Mouse (Mus musculus): ENCODE results near the gene Khdc4.
"Not testable (repeated sequence)": the region's sequence is repeated elsewhere in the genome, so short reads cannot be mapped to it uniquely, and the experiment has no call there.

Gene Khdc4

DNA sequence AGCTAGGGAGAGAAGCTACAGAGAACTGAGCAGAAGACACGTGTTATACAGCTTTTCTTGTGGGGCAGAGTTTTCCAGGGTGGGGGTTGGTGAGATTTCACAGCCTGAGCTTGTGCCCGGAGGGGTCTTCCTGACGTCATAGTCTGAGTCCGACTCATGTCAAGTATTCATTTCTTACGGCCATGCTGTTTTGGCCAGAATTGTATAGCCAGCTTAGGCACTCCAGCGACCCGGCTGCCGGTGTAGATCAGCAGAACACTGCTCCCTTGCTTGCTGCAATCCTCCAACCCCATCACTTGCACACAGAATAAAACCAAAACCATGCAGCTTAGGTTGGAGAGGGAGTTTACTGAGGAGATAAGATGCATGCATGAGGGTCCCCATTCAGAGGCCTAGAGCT, 30.0 kb upstream of the Khdc4 start:
- no peak for DNase-seq (ENCODE audit: low spot score)

GRCm38 (mm10) chr3:88658441-88659127, 27.0 kb upstream of the Khdc4 start:
- no peak for DNase-seq (ENCODE audit: low spot score)

DNA sequence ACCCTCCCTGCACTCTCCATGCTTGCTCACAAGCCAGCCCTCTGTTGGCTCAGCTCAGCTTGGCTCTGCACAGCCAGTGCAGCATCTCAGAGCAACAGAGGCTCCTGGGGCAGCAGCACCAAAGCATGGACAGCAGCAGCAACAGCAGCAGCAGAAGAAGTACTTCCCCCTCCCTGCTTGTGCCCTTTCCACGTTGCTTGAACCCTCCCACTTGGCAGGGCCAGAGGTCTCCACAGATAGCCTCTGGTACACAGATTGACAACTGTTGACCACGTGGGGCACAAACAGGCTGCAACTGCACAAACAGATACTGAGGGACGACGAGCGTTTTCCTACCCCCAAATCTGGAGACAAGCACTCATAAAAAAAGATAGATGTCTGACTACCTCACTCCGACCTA, 25.8 kb upstream of the Khdc4 start:
- no peak for DNase-seq (ENCODE audit: low spot score)

- no peak for DNase-seq (ENCODE audit: low spot score)
Observed at GRCm38 (mm10) chr3:88664095-88664494, 21.5 kb upstream of the Khdc4 start.

GRCm38 (mm10) chr3:88677399-88677798, 8.2 kb upstream of the Khdc4 start:
- peak; percentile 95 for DNase-seq (ENCODE audit: low spot score)

- no peak for DNase-seq (ENCODE audit: low spot score)
Observed at GRCm38 (mm10) chr3:88683814-88684213, 1.8 kb upstream of the Khdc4 start.

GRCm38 (mm10) chr3:88684236-88684979, 1.2 kb upstream of the Khdc4 start:
- no peak for DNase-seq (ENCODE audit: low spot score)

- DNase-seq (ENCODE audit: low spot score), result peak; percentile 76
Observed at GRCm38 (mm10) chr3:88685958-88686451, 402 bp downstream of the Khdc4 start.

DNA sequence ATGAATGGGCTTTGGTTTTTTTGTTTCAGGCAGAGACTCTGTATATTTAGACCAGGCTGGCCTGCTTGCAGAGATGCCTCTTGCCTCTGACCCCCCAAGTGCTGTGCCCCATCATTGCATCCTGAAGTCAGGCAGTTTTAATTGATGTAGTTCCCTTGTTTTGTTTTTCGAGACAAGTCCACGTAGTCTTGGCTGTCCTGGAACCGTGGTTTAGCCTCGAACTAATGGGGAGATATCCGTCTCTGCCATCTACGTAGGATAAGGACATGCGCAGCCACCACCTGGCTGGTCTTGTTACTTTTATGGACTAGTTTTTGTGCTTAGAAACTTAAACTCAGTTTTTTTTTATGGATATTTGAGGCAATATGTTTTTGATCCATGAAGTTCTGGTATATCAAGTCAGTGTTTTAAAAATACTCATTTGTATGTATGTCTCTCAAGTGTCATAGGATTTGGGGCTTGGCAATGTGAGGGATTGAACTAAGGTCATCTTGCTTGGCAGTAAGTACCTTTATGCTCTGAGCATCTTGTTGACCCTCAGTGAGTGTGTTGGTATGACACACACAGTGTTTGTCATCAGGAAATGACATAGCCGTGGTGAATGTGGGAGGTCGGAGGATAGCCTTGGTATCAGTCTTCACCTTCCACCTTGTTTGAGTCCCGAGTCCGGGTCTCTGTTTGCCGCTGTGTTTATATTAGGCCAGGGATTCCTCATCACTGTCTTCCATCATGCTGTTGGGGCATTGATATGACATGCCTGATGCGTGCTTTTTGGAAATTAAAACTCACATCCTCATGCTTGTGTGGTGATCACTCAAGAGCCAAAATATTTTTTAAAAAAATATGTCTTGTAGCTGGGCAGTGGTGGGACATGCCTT, 1.4 kb downstream of the Khdc4 start:
- no peak for DNase-seq (ENCODE audit: low spot score)

DNA sequence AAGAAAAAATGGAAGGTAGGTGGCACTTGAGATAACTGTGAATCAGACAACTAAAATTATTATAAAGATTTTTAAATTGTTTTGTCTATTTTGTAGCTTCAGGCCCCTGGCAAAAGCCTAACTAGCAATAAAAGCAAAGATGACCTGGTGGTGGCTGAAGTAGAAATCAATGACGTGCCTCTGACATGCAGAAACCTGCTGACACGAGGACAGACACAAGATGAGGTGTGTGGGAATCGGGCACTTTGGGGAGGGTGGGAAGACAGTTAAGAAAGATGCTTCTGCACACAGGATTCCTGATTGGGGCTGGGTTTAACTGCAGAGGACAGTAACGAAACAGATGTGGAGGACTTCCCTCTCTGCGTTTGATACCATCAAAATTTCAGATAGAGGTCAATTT, 3.5 kb downstream of the Khdc4 start:
- no peak for DNase-seq (ENCODE audit: low spot score)

- no peak for DNase-seq (ENCODE audit: low spot score)
Observed at GRCm38 (mm10) chr3:88695545-88695944, 9.9 kb downstream of the Khdc4 start.

- DNase-seq (ENCODE audit: low spot score), result no peak
Observed at GRCm38 (mm10) chr3:88698051-88698450, 12.4 kb downstream of the Khdc4 start.

DNA sequence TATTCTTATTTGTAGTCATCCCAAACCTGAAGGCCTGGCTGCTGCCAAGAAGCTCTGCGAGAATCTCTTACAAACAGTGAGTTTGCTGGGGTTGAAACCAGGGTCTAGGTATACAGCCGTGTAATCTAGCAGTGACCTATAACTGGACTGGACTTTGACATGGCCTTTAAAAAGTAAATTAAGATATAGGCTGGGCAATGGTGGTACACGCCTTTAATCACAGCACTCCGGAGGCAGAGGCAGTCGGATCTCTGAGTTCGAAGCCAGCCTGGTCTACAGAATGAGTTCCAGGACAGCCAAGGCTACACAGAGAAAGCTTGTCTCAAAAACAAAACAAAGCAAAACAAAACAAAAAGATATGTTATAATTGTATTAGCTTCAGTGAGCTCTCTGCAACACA, 13.2 kb downstream of the Khdc4 start:
- DNase-seq (ENCODE audit: low spot score), result no peak

DNA sequence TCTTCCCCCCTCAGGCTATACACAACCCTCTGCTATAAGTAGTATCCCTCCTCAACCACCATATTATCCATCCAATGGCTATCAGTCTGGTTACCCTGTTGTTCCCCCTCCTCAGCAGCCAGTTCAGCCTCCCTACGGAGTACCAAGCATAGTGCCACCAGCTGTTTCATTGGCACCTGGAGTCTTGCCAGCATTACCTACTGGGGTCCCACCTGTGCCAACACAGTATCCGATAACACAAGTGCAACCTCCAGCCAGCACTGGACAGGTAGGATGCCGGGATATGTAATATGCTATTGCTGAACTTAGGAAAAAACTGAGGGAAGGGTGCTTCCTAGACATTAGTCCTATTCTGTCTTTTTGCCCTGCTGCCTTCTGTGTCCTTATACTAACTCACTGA, 14.6 kb downstream of the Khdc4 start:
- DNase-seq (ENCODE audit: low spot score), result no peak

DNA sequence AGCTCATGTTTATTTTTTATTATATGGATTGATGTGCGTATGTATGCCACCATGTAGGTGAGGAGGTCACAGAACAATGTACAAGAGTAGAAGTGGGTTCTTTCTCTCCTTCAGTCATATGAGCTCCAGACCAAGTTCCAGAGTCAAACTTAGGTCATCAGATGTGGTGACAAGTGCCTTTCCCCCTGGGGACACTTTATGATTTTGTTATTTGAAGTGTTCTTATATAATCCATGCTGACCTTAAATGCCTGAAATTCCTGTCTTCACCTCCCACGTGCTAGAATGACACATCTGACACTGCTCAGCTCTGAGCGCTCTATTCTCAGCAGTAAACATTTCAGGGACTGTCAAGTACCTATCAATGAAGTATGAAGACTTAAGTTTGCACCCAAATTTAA, 15.6 kb downstream of the Khdc4 start:
- no peak for DNase-seq (ENCODE audit: low spot score)

DNA sequence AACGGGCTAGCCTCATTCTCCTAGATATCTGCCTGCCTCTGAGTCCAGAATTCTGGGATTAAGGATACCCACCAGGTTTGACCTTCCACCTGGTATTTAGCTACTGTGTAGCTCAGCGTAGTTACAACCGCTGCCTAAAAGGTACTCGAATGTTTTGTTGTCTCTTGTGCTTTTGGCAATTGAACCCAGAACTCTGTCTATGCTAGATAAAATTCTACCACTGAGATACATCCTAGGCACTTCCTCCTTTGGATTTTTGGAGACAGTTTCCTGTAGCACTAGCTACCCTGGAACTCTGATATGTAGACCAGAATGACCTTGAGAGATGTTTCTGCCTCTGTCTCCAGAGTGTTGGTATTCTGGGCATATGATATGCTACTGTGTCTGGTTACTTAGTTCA, 28.1 kb downstream of the Khdc4 start:
- no peak for DNase-seq (ENCODE audit: low spot score)

GRCm38 (mm10) chr3:88714725-88715124, 29.1 kb downstream of the Khdc4 start:
- DNase-seq (ENCODE audit: low spot score), result no peak

GRCm38 (mm10) chr3:88715716-88716115, 30.1 kb downstream of the Khdc4 start:
- DNase-seq (ENCODE audit: low spot score), result not testable (repeated sequence)

- peak; percentile 83 for DNase-seq (ENCODE audit: low spot score)
Observed at GRCm38 (mm10) chr3:88716399-88717197, 31.0 kb downstream of the Khdc4 start, which contains the start of gene Rit1. Rit1 (plus strand) TSS chr3:88716838.

DNA sequence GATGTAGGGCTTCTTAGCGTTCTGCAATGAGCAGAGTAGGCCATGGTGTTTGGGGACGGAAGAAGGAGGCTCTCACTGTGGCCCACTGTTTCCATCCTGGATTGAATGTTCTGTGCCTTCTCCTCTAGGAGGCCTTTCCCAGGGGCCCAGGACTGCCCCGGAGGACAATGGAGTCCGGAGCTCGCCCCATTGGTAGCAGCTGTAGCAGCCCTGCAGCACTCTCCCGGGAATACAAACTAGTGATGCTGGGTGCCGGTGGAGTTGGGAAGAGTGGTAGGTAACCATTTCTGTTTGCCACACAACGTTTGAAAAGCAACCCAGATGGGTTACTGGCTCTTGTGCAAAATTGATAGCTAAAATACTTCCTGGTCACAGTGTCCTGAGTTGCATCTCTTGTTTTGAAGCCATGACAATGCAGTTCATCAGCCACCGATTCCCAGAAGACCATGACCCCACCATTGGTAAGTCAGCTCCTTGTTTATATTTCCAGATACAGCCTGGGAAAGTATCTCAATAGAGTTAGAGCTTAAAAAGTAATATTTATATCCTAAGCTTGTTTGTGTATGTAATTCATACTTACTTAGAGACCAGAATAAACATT, 31.7 kb downstream of the Khdc4 start:
- peak; percentile 45 for DNase-seq (ENCODE audit: low spot score)

- DNase-seq (ENCODE audit: low spot score), result no peak
Observed at GRCm38 (mm10) chr3:88717831-88718230, 32.2 kb downstream of the Khdc4 start.

Data from embryo, embryonic 10 days (tissue).